Mouse (Mus musculus) kidney, postnatal 14 days (tissue): ENCODE measurements around the gene Icam5.
"Not testable (repeated sequence)": the region's sequence is repeated elsewhere in the genome, so short reads cannot be mapped to it uniquely, and the experiment has no call there.

Experiments used
- DNase-seq: peaks from one replicate; pipeline ENCODE4 v3.0.0; 2022; ENCODE audit warnings: mixed read lengths

Gene Icam5

DNA sequence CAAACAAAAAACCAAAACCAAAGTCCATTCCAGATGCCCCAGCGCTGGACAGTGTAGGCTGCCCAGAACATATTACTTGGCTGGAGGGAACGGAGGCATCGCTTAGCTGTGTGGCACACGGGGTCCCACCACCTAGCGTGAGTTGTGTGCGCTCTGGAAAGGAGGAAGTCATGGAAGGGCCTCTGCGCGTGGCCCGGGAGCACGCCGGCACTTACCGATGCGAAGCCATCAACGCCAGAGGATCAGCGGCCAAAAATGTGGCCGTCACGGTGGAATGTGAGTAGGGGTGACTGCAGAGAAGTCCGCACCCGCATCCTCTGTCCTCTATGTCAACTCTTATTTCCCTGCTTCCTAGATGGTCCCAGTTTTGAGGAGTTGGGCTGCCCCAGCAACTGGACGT, 4.3 kb downstream of the Icam5 start:
- DNase-seq: no peak

DNA sequence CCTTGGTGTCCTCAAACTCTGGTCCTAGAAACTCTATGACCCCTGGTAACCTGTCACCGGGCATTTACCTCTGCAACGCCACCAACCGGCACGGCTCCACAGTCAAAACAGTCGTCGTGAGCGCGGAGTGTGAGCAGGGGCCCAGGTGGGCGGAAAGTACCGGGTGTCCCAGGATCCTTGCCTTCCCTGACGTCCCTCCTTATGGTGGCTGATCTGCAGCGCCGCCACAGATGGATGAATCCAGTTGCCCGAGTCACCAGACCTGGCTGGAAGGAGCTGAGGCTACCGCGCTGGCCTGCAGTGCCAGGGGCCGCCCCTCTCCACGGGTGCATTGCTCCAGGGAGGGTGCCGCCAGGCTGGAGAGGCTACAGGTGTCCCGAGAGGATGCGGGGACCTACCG, 4.8 kb downstream of the Icam5 start:
- no peak for DNase-seq

DNA sequence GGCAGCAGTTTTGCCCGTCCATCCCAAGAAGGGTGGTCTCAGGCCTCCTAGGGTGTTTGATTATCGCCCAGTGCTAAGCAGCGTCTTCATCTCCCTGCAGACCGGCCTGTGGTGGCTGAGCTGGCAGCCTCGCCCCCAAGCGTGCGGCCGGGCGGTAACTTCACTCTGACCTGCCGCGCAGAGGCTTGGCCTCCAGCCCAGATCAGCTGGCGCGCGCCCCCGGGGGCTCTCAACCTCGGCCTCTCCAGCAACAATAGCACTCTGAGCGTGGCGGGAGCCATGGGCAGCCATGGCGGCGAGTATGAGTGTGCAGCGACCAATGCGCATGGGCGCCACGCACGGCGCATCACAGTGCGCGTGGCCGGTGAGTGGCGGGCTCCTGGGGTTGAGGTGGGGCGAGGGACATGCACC, 5.6 kb downstream of the Icam5 start:
- peak; percentile 67 for DNase-seq

DNA sequence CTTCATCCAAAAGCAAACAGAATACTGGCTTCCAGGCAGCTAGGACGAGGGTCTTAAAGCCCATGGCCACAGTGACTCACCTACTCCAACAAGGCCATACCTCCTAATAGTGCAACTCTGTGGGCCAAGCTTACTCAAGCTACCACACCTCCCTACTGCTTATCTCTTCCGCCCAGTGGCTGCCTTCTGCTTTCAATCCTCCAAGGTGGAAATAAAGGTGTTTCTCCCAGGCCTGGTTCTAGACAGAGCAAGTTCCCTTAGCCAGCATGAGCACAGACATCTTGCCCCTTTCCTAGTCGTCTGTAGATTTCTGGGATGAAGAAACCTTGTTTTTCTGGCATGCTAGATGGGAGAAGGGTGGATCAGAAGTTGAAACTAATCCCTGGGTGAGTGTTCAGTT, 7.9 kb downstream of the Icam5 start:
- DNase-seq: no peak

DNA sequence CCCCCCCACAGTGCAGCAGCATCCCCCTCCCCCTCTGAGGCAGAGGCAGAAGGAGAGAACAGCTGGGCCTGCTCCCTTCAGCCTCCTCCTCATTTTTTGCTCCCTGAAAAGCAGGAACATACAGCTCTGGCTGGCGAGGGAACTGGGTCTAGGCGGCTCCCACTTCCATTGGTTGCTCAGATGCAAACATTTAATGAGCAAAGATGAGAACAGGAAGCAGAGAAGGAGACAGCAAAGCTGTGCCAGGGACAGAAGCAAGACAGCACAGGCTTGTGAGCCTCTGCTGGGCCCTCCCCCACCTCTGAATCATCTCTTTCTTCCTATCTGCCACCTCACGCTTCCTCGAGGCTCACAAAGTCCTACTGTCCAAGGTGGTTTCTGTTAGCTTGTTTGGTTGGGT, 9.4 kb downstream of the Icam5 start:
- no peak for DNase-seq

DNA sequence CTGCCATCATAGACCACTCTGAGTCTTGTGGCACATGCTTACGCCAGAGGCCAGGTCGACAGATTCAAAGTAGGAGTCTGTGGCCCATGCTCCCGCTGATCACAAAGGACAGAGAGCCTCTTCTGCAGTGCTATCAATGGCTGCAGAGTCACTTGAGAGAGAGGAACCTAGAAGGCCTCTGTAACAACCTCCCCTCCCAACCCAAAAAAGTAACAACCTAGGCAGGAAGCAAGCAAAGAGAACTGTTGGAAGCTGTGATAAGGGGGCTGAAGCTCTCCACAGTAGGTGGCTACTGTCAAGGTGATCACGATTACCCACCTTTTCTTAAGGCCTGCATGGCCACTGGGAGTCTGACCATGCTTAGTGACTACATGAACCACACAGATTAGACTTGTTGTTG, 11.7 kb downstream of the Icam5 start:
- DNase-seq: no peak

DNA sequence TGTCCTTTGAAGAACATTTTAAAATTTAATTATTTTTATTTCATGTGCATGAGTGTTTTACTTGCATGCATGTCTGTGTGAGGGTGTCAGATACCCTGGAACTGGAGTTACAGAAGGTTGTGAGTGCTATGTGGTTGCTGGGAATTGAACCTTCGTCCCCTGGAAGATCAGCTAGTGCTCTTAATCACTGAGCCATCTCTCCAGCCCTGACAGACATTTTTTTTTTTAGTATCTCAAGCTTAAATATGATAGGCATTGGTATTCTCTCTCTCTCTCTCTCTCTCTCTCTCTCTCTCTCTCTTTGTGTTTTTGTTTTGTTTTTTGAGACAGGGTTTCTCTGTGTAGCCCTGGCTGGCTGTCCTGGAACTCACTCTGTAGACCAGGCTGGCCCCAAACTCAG, 12.9 kb downstream of the Icam5 start:
- not testable (repeated sequence) for DNase-seq

DNA sequence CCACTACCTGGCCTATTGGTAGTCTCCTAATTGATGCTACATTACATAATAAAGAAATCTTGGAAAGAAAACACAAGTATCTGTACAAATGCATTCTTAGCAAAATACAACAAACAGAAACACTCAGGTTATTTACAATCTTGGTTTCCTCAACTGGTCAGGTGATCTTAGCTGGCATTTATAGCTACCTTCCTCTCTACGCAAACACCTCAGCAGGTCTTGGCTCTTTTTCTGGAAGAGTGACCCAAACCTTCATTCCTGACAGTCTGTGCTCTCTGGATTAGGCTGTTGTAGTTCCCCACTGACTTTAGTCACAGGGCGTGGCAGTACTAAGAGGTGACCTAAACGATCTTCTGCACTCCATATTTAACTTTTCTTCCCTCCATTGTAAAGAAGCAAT, 13.4 kb downstream of the Icam5 start:
- no peak for DNase-seq

DNA sequence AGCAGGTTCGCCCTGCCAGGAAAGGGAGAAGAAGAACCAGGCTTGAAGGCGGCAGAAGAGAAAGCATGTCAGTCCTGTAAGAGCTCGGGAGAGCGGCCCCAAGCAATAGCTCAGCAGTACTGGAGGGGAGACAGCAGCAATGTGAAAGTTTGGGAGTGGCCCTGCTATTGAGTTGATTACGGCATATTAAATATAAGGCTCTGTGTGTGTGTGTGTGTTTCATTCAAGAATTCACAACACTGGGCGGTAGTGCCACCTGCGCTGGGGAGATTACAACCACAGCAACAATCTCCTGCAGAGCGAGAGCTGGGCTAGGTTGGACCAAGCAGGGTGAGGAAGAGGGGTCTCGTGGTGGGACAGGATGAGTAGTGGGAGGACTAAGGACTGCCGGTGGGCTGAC, 19.7 kb downstream of the Icam5 start:
- DNase-seq: no peak

DNA sequence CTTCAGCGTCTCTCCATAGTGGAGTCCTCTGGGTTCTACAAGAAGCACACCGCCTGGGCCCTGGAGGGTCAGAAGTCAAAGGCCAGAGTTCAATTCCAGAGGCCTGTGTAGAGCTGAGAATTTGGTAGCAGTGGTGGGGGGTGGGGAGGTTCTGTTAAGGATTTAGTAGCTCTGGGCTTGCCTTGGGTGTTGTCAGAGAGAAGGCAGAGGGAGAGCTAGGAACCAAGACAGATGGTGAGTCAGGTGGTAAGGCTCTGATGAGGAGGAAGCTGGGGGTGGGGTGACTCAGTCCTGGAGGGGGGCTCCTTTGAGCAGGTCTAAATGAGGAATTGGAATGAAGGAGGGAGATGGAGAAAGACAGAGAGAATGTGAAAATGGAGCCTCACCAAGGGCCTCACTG, 31.1 kb downstream of the Icam5 start:
- DNase-seq: no peak

DNA sequence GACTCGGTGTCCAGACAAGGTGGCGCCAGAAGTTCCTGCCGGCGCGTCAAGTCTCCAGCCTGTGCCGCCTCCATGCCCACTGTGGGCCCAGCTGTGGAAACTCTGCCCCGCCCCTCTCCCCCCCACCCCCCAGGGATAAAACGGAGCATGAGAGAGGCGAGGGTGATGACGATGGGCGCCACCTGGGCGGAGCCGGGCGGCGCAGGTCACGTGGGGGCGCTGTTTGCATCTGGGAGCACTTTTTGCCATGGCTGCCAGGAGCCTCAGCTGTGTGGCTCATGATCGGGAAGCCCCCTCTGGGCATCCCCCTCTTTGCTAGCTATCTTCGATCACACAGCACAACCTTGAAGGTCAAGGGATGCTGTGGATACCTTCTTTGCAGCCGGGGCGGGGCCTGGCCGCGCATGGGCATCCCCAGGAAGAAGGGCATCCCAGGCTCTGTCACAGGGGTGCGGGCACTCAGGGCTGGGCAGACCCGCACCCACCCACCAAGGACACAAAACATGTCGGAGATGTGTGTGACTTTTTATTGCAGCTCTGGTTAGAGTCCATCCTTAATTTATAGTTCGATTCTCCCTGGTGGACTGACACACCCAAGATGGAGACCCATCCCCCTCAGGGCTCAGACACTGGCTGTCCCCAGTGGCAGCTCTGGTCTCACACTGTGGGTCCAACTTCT, 35.3 kb downstream of the Icam5 start, which contains the start of gene Zglp1:
Gene Zglp1 (minus strand): TSS at position 88 of the 679 bp plus-strand sequence.
- DNase-seq: no peak

DNA sequence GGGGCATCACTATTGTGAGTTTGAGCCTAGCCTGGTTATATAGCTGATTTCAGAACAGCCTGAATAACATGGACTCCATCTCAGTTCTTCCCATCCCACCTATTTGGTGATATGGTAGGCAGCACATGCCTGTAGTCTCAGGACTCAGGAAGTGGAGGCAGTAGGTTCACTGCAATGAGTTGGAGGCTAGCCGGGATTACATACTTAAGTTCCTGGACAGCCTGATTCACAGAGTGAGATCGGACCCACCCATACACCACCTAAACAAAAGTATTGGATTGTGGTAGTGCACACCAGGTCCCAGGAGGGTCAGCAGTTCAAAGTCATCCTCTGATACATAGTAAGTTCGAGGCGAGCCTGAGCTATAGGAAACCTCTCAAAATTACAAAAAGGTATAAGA, 40.8 kb downstream of the Icam5 start:
- no peak for DNase-seq

DNA sequence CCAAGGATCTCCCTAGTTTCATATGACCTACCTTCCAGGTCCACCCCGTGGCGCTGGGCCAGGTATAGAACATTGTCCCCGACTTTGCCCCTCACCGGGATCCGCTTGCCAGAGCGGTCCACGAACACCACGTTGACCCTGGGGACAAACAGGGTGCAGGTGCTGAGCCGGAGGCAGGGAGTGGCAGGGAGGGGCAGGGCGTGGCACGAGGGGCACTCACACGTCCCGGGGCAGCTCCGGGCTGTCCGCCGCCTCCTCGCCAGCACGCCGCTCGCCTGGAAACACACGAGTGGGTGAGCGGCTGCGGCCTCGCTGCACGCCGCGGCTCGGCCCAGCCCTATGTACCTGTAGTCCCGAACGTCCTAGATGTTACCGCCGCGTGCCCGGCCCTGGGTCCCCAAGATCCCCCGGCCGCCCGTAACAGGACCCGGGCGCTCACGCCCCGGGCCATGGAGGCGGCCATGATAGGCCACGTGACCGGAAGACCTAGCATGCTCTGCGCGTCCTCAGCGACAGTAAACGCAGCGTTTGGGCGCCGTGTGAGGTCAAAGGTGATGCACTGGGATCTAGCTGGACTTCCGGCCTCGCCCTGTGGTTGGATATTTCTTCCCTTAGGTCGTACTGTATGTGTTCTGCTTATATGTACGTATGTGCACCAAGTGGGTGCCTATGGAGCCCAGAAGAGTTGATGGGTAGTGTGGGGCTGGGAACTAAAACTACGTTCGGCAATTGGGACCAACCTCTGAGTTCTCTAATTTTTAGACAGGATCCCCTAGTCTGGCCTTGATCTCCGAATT, 41.4 kb downstream of the Icam5 start, which contains the start of the genes Gm49373 and Fdx1l:
Gene Gm49373 (minus strand): TSS at position 53 of the 797 bp plus-strand sequence.
Gene Fdx1l (minus strand): TSS at position 571 of the 797 bp plus-strand sequence.
- DNase-seq: peak; percentile 94

DNA sequence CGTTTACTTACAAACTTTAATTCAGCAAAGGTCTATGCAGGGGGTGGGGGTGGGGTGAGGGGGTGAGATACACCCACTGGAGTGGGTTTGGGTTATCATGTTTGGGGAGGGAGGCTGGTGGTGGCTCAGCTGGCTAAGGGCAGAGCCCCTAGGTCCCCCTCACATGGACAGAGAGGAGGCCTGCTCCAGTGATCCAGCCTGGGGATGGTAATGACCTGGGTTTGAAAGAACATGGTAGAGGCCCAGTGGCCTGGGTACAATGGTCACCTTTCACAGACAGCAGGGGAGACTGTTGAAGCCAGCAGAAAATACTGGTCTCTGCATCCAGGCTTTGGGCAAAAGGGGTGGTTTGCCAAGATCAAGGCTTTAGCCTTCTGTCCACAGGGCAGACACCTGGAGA, 42.3 kb downstream of the Icam5 start:
- no peak for DNase-seq

DNA sequence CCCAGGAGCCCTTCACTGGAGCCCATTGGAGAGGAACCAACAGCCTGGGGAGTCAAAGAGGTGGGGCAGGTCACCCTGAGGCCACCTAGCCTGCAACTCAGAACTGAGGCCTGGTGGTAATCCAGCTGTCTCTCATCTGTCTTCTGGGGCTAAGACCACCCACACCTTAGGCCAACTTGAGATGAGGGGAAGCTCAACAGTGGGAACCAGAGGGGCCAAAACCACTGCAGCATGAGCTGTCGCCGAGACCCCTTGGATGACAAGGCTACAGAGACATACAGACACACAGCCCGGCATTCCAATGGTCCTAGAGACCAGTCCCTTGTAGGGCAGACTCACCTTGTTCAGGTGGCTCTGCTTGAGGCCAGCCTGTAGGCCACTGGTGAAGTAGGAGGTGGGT, 43.8 kb downstream of the Icam5 start:
- DNase-seq: no peak

DNA sequence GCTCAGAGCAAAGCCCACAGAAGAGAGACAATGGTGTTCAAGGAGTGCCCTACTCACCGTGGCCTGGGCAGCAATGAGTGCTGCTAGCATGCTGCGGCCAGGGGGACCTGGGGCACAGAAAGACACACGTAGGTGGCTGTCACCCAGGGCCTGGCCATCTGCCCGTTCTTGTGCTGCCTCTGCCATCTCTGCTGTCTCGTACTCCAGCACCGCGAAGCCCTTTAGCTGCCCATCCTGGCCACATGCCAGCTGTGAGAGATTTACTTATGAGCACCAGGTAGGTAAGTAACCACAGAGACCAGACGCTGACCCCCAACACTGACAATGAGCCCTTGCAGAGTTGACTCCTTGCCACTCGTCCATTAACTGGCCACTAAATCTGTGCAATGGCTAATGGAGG, 49.3 kb downstream of the Icam5 start:
- no peak for DNase-seq

DNA sequence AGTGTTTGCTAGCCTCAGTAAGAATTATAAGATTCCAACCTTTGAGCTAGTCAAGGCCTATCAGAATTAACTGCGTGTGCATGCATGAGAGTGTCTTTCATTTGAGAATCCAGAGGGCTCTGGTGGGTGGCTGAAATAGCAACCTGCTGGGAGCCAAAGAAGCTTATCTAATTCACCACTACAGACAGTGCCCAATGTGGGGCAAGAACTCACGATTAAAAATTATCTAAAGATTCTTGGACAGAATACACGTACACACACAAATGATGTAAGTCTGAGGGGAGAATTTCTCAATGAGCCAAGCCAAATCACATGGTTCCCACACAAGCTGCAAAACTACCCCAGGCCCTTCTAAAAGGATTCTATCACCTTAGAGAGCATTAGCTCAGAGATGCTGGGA, 51.5 kb downstream of the Icam5 start:
- DNase-seq: no peak
